Mouse (Mus musculus) forebrain, postnatal 0 days (tissue): ENCODE data around the gene Cdh22. TPM values are rescaled to one million over a fixed set of nuclear protein-coding genes. Genes with fewer than 3 reads are reported as not detected.

Experiments used
- ATAC-seq: fragments of 200-750 bp; cut with Nextera tagmentation; 2 replicates; pipeline ENCODE4 v1.8.0; 2017; ENCODE audit warnings: mild to moderate bottlenecking, moderate library complexity
- DNase-seq: peaks from one replicate; pipeline ENCODE4 v3.0.0-alpha.2; 2015
- H3K27ac ChIP-seq: fragments of 300-500 bp; sonication (generic); 2 replicates; pipeline ENCODE4 v1.5.1; 2014; ENCODE audit warnings: low read depth, mild to moderate bottlenecking, antibody characterized with exemption, low read length, moderate library complexity, mixed read lengths
- H3K27me3 ChIP-seq: fragments of 300-500 bp; sonication (generic); 2 replicates; pipeline ENCODE4 v1.6.1; 2014; ENCODE audit warnings: mild to moderate bottlenecking, low read length, mixed read lengths; ENCODE audit not compliant: insufficient read depth
- H3K36me3 ChIP-seq: fragments of 300-500 bp; sonication (generic); 2 replicates; pipeline ENCODE4 v1.6.1; 2014; ENCODE audit warnings: mild to moderate bottlenecking, moderate library complexity; ENCODE audit not compliant: insufficient read depth
- H3K4me1 ChIP-seq: fragments of 300-500 bp; sonication (generic); 2 replicates; pipeline ENCODE4 v1.6.1; 2014; ENCODE audit warnings: antibody characterized with exemption; ENCODE audit not compliant: insufficient read depth
- H3K4me2 ChIP-seq: fragments of 300-500 bp; sonication (generic); 2 replicates; pipeline ENCODE4 v1.6.1; 2014; ENCODE audit warnings: low read depth, mild to moderate bottlenecking, moderate library complexity
- H3K4me3 ChIP-seq: fragments of 300-500 bp; sonication (generic); 2 replicates; pipeline ENCODE4 v1.5.1; 2014; ENCODE audit warnings: low read depth, low read length, mixed read lengths
- H3K9ac ChIP-seq: fragments of 300-500 bp; sonication (generic); 2 replicates; pipeline ENCODE4 v1.6.1; 2014; ENCODE audit warnings: mild to moderate bottlenecking
- H3K9me3 ChIP-seq: fragments of 300-500 bp; sonication (generic); 2 replicates; pipeline ENCODE4 v1.6.1; 2016; ENCODE audit warnings: low read length
- CTCF ChIP-seq: sonication (generic); IDR thresholded peaks from 2 replicates; pipeline ENCODE4 v1.5.1; 2016; ENCODE audit warnings: antibody characterized with exemption, control low read depth, low read depth
- WGBS: fragments of 180-500 bp; shearing (Covaris S2); extraction: QIAGEN DNeasy Blood & Tissue Kit; methylation state at CpG from one replicate; pipeline ENCODE4 v1.1.7; 2014; 5-methylcytosine and 5-hydroxymethylcytosine counted together
- polyA plus RNA-seq: library from polyadenylated mRNA; unstranded; fragments of >200 nt; fragmentation: Nextera tagmentation; extraction: Ambion mirVana; gene quantifications from 2 replicates; pipeline ENCODE4 v1.2.1, GENCODE M21; 2015
- total RNA-seq: library from RNA; depleted of rRNA; stranded (reverse); fragments of >200 nt; gene quantifications from 2 replicates; pipeline ENCODE4 v1.2.3, GENCODE M21; 2014

The Cdh22 gene
- total and polyA plus RNA-seq, 2 experiments from 2014 or later: 10.4 to 24.6 TPM

GRCm38 (mm10) chr2:165098861-165099260 lies 135.8 kb downstream of the Cdh22 start:
- Histone ChIP-seq H3K9me3 (no peaks in the 10 kb centered on the region), H3K4me2 (no peak overlapping the region), H3K27me3 (no peaks in the 10 kb centered on the region), H3K9ac (no peak overlapping the region), H3K4me3 (no peak overlapping the region), H3K36me3 (no peaks in the 10 kb centered on the region), H3K4me1 (0 out of 2 replicates have a peak, but pooled peaks cover 3% of the 10 kb centered on the region), H3K27ac (no peak overlapping the region)
- DNase-seq: no peak
- TF ChIP-seq CTCF: no peak
- 78% methylated on average over 3 of the region's 3 CpGs for WGBS
- ATAC-seq: no peak

- no peaks in the 10 kb centered on the region for H3K9me3 ChIP-seq
- ATAC-seq (peak; percentile 65; the same call in 1 of the 2 replicates), DNase-seq (peak; percentile 58)
- H3K4me3 ChIP-seq: no peak overlapping the region
- no peaks in the 10 kb centered on the region for H3K36me3 ChIP-seq
- H3K27ac ChIP-seq: no peak overlapping the region
- WGBS: 12% methylated on average over 10 of the region's 10 CpGs
- no peak overlapping the region for H3K4me2 ChIP-seq
- H3K4me1 ChIP-seq: 0 out of 2 replicates have a peak, but pooled peaks cover 3% of the 10 kb centered on the region
- no peak overlapping the region for H3K9ac ChIP-seq
- no peaks in the 10 kb centered on the region for H3K27me3 ChIP-seq
- no peak for TF ChIP-seq CTCF
These were observed 138.3 kb downstream of the Cdh22 start for GRCm38 (mm10) chr2:165096367-165096766.

- H3K9ac ChIP-seq: no peak overlapping the region
- no peaks in the 10 kb centered on the region for H3K9me3 ChIP-seq
- H3K4me1 ChIP-seq: 0 out of 2 replicates have a peak, but pooled peaks cover 3% of the 10 kb centered on the region
- no peak overlapping the region for H3K4me2 ChIP-seq
- no peaks in the 10 kb centered on the region for H3K27me3 ChIP-seq
- WGBS: 27% methylated on average over 7 of the region's 7 CpGs
- H3K27ac ChIP-seq: no peak overlapping the region
- no peak for TF ChIP-seq CTCF
- ATAC-seq: no peak
- no peaks in the 10 kb centered on the region for H3K36me3 ChIP-seq
- DNase-seq: no peak
- H3K4me3 ChIP-seq: no peak overlapping the region
These were observed 142.3 kb downstream of the Cdh22 start for GRCm38 (mm10) chr2:165092393-165092792.

- no peak for ATAC-seq
These were observed 143.2 kb downstream of the Cdh22 start for GRCm38 (mm10) chr2:165091433-165091965.

GRCm38 (mm10) chr2:165090650-165091049 lies 144.0 kb downstream of the Cdh22 start, which contains the start of gene 1700025C18Rik:
Gene 1700025C18Rik, minus strand, starts transcription at chr2:165090750.
- Histone ChIP-seq H3K9ac (no peak within 1 kb of the TSS), H3K9me3 (no peaks in the 10 kb centered on the region), H3K4me3 (no peak within 1 kb of the TSS), H3K27ac (no peak within 1 kb of the TSS), H3K36me3 (no peaks in the 10 kb centered on the region), H3K4me2 (no peak within 1 kb of the TSS), H3K27me3 (no peaks in the 10 kb centered on the region), H3K4me1 (no peaks in the 10 kb centered on the region)
- DNase-seq (no peak), ATAC-seq (no peak)
- no peak for TF ChIP-seq CTCF
- 82% methylated on average over 2 of the region's 2 CpGs for WGBS

More at GRCm38 (mm10) chr2:165091433-165091965, 143.2 kb downstream of the Cdh22 start:
- Histone ChIP-seq H3K4me3 (no peak overlapping the region), H3K9me3 (no peaks in the 10 kb centered on the region), H3K36me3 (no peaks in the 10 kb centered on the region), H3K4me2 (no peak overlapping the region), H3K4me1 (0 out of 2 replicates have a peak, but pooled peaks cover 1% of the 10 kb centered on the region), H3K27me3 (no peaks in the 10 kb centered on the region), H3K27ac (no peak overlapping the region), H3K9ac (no peak overlapping the region)
- WGBS: 71% methylated on average over 8 of the region's 8 CpGs
- no peak for TF ChIP-seq CTCF
- DNase-seq: no peak

GRCm38 (mm10) chr2:165089470-165089869 lies 145.2 kb downstream of the Cdh22 start:
- H3K36me3 ChIP-seq: no peaks in the 10 kb centered on the region
- no peaks in the 10 kb centered on the region for H3K27me3 ChIP-seq
- no peak overlapping the region for H3K27ac ChIP-seq
- H3K4me3 ChIP-seq: no peak overlapping the region
- no peak overlapping the region for H3K4me2 ChIP-seq
- H3K4me1 ChIP-seq: no peaks in the 10 kb centered on the region
- TF ChIP-seq CTCF: no peak
- 52% methylated on average over 14 of the region's 14 CpGs for WGBS
- ATAC-seq: no peak
- no peak for DNase-seq
- H3K9ac ChIP-seq: no peak overlapping the region
- H3K9me3 ChIP-seq: no peaks in the 10 kb centered on the region

- Histone ChIP-seq H3K4me2 (no peak overlapping the region), H3K36me3 (no peaks in the 10 kb centered on the region), H3K9me3 (no peaks in the 10 kb centered on the region), H3K27me3 (no peaks in the 10 kb centered on the region), H3K9ac (no peak overlapping the region), H3K27ac (no peak overlapping the region), H3K4me3 (no peak overlapping the region), H3K4me1 (no peaks in the 10 kb centered on the region)
- no peak for TF ChIP-seq CTCF
- 54% methylated on average over 4 of the region's 4 CpGs for WGBS
- ATAC-seq: no peak
- DNase-seq: peak; percentile 40
These were observed 148.0 kb downstream of the Cdh22 start for GRCm38 (mm10) chr2:165086634-165087033.
